Mouse (Mus musculus) hindbrain, embryonic 15.5 days (tissue): ENCODE measurements around the gene Slc25a39. TPM values are rescaled to one million over a fixed set of nuclear protein-coding genes. Genes with fewer than 3 reads are reported as not detected.
"Not testable (repeated sequence)": the region's sequence is repeated elsewhere in the genome, so short reads cannot be mapped to it uniquely, and the experiment has no call there.

Experiments used
- ATAC-seq: fragments of 200-750 bp; cut with Nextera tagmentation; 2 replicates; pipeline ENCODE4 v1.8.0; 2017; ENCODE audit warnings: low read depth, moderate number of reproducible peaks, moderate TSS enrichment; ENCODE audit not compliant: low FRiP score
- H3K27ac ChIP-seq: fragments of 300-500 bp; sonication (generic); replicated peaks from 2 replicates; pipeline ENCODE4 v1.5.1; 2015; ENCODE audit warnings: mild to moderate bottlenecking, inconsistent platforms
- H3K27me3 ChIP-seq: fragments of 300-500 bp; sonication (generic); 2 replicates; pipeline ENCODE4 v1.6.1; 2015; ENCODE audit warnings: control low read depth, inconsistent platforms
- H3K36me3 ChIP-seq: fragments of 300-500 bp; sonication (generic); 2 replicates; pipeline ENCODE4 v1.6.1; 2015; ENCODE audit warnings: control low read depth, inconsistent platforms
- H3K4me1 ChIP-seq: fragments of 300-500 bp; sonication (generic); replicated peaks from 2 replicates; pipeline ENCODE4 v1.6.1; 2015; ENCODE audit warnings: control low read depth, inconsistent platforms
- H3K4me2 ChIP-seq: fragments of 300-500 bp; sonication (generic); 2 replicates; pipeline ENCODE4 v1.6.1; 2015; ENCODE audit warnings: moderate library complexity, mild to moderate bottlenecking, inconsistent platforms
- H3K4me3 ChIP-seq: fragments of 300-500 bp; sonication (generic); 2 replicates; pipeline ENCODE4 v1.5.1; 2015; ENCODE audit warnings: mild to moderate bottlenecking, inconsistent platforms
- H3K9ac ChIP-seq: fragments of 300-500 bp; sonication (generic); 2 replicates; pipeline ENCODE4 v1.6.1; 2015; ENCODE audit warnings: inconsistent platforms
- H3K9me3 ChIP-seq: fragments of 300-500 bp; sonication (generic); 2 replicates; pipeline ENCODE4 v1.6.1; 2016; ENCODE audit warnings: control low read depth, inconsistent platforms
- WGBS: fragments of 180-500 bp; shearing (Covaris S2); methylation state at CpG from one replicate; pipeline ENCODE4 v1.1.7; 2015; 5-methylcytosine and 5-hydroxymethylcytosine counted together
- polyA plus RNA-seq: library from polyadenylated mRNA; unstranded; fragments of >200 nt; fragmentation: Nextera tagmentation; extraction: Ambion mirVana; gene quantifications from 2 replicates; pipeline ENCODE4 v1.2.1, GENCODE M21; 2015

Gene Slc25a39
- polyA plus RNA-seq, 1 experiment from 2014 or later = 168 TPM

DNA sequence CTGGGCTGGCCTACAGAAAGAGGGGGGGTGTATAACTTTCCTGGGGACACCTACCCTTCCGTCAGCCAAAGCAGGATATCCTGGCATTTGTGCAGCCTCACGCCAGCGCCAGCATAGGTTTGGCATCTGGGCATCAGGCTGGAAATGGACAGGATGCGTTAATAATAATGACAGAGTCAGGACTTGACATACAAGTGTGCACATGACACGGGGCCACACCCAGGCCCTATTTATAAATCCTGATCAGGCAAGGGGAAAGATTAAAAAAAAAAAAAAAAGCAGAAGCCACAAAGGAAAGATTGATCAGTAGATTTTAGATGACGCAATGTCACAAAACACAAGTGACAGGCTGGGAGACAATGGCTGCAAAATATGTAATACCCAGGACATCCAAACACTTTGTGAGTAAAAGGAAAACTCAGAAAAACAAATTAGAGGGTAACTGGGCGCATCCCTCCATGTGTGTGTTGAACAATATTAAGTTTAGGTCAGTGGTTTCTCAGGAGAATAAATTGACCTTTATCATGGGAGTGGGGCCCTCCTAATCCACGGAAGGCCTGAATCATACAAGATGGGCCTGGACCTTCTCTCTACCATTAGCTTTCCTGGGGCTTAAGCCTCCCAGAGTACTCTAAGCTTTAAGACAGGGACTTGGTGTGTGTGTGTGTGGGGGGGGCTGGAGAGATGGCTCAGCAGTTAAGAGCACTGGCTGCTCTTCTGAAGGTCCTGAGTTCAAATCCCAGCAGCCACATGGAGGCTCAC lies 18.0 kb upstream of the Slc25a39 start:
- no peak for ATAC-seq
- H3K4me1 ChIP-seq = peaks cover 9% of the 10 kb centered on the region
- 87% methylated on average over 8 of the region's 8 CpGs for WGBS
- H3K36me3 ChIP-seq = no peaks in the 10 kb centered on the region
- H3K4me3 ChIP-seq = no peak overlapping the region
- no peak overlapping the region for H3K27ac ChIP-seq
- no peaks in the 10 kb centered on the region for H3K9me3 ChIP-seq
- no peak overlapping the region for H3K4me2 ChIP-seq
- H3K9ac ChIP-seq = no peak overlapping the region
- H3K27me3 ChIP-seq = no peaks in the 10 kb centered on the region

DNA sequence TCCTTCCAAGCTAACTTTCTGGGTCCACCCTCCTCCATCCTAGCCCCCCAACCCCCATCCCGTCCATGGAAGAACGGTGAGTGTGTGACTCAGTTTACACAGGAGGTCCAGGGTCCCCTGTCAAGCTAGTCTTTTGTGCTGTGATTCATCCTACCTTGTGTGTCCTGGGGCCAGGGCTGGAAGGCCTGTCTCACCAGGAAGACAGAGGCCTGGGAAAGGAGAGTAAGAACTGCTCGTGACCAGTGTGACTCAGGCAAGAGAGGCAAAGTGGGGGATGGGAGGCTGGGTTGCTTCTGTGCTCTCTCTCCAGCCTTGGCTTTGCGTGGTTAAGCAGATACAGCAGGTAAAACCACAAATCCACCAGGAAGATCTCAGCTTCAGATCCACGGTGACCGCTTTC lies 16.9 kb upstream of the Slc25a39 start:
- H3K9me3 ChIP-seq = no peaks in the 10 kb centered on the region
- no peak for ATAC-seq
- peaks cover 3% of the 10 kb centered on the region for H3K4me1 ChIP-seq
- no peak overlapping the region for H3K27ac ChIP-seq
- no peak overlapping the region for H3K4me2 ChIP-seq
- no peak overlapping the region for H3K4me3 ChIP-seq
- 83% methylated on average over 6 of the region's 6 CpGs for WGBS
- no peaks in the 10 kb centered on the region for H3K27me3 ChIP-seq
- H3K36me3 ChIP-seq = no peaks in the 10 kb centered on the region
- H3K9ac ChIP-seq = no peak overlapping the region

DNA sequence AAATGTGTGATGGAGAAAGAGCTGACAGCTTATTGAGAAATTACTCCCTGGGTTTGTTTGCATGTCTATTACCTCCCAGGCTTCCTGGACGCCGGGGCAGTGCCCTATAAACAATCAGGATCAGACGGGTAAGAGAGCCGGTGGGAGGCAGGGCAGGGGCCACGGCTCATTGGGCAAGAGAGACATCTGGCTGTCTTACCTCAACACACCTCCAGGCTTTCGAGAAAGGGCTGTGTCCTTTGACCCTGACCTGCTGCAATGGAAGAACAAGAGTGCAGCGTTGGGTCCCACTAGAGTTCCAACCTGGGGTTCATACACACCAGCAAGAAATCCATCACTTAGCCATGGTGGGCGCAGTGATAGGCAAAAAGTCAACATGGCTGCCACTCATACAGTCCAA lies 13.8 kb upstream of the Slc25a39 start:
- Histone ChIP-seq H3K27ac (no peak overlapping the region), H3K9me3 (no peaks in the 10 kb centered on the region), H3K4me3 (no peak overlapping the region), H3K4me2 (no peak overlapping the region), H3K4me1 (no peaks in the 10 kb centered on the region), H3K9ac (no peak overlapping the region), H3K27me3 (no peaks in the 10 kb centered on the region), H3K36me3 (no peaks in the 10 kb centered on the region)
- no peak for ATAC-seq
- WGBS = 69% methylated on average over 8 of the region's 8 CpGs

DNA sequence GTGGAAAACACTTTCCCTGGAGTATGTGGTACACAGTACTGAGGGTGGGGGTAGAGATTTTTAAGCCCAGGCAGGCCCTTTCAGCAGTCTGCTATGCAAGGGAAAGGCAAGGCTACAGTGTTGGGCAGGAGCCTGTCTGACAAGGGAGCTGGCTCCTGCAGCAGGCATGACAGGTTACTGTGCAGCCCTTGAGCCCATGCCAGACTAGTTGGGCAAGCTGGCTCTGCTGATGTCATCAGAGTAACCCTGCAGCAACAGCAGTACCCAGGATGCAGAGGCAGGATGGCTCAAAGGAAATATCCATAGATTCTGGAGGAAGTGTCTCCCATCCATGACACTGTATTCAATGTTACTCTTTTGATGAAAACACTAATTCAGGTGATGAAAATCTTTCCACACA lies 11.1 kb upstream of the Slc25a39 start:
- no peak overlapping the region for H3K9ac ChIP-seq
- no peaks in the 10 kb centered on the region for H3K9me3 ChIP-seq
- H3K4me1 ChIP-seq = no peaks in the 10 kb centered on the region
- no peak overlapping the region for H3K4me2 ChIP-seq
- no peak overlapping the region for H3K4me3 ChIP-seq
- H3K27me3 ChIP-seq = no peaks in the 10 kb centered on the region
- H3K36me3 ChIP-seq = no peaks in the 10 kb centered on the region
- no peak for ATAC-seq
- H3K27ac ChIP-seq = no peak overlapping the region

DNA sequence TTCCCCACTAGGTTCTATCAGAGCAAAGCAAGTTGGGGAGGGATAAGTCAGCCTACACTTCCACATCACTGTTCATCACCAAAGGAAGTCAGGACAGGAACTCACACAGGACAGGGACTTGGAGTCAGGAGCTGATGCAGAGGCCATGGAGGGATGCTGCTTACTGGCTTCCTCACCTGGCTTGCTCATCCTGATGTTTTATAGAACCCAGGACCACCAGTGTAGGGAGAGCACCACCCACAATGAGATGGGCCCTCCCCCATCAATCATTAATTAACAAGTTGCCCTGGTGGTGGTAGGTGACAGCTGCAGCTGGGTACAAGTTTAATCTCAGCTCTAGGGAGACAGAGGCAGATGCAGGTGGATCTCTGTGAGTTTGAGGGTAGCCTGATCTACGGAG lies 9.4 kb upstream of the Slc25a39 start:
- Histone ChIP-seq H3K36me3 (no peaks in the 10 kb centered on the region), H3K4me2 (no peak overlapping the region), H3K9ac (no peak overlapping the region), H3K4me3 (no peak overlapping the region), H3K27me3 (no peaks in the 10 kb centered on the region), H3K9me3 (no peaks in the 10 kb centered on the region), H3K27ac (no peak overlapping the region), H3K4me1 (no peaks in the 10 kb centered on the region)
- 79% methylated on average over 1 of the region's 1 CpGs for WGBS
- ATAC-seq = no peak

DNA sequence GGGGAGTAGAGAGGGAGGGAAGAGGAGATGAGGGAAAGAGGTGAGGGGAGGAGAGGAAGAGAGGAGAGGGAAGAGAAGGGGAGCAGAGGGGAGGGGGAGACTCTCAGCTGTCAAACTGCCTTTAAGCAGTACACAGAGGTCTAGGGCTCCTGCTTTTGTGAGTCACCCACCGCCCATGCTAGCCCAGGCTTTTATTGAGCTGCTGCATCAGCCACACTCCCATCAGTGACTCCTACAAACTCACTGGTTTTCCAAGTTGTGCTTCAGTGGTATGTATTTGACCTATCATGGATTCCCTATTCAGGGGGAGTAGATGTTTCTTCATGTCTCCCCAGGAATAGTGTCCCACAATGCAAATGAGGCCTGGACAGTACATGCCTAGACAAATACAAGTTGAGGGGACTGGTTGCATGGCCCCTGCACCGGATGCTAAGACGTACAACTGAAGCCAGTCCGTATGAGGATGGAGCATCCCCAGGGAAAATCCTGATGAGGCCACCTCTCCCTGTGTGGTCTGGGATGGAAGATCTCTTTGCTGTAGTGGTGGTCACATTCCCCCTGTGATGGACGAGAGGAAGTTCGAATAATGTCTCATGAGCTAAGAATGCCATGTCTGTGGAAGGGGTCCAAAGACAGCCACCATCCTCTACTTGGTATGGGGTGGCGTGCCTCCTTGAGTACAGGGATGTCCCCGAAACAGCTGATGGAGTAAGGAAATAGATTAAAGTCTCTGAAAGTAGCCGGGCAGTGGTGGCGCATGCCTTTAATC lies 7.5 kb upstream of the Slc25a39 start:
- Histone ChIP-seq H3K4me2 (no peak overlapping the region), H3K27ac (no peak overlapping the region), H3K36me3 (no peaks in the 10 kb centered on the region), H3K4me3 (no peak overlapping the region), H3K9ac (no peak overlapping the region), H3K27me3 (no peaks in the 10 kb centered on the region), H3K9me3 (no peaks in the 10 kb centered on the region), H3K4me1 (no peaks in the 10 kb centered on the region)
- 72% methylated on average over 10 of the region's 10 CpGs for WGBS
- no peak for ATAC-seq

DNA sequence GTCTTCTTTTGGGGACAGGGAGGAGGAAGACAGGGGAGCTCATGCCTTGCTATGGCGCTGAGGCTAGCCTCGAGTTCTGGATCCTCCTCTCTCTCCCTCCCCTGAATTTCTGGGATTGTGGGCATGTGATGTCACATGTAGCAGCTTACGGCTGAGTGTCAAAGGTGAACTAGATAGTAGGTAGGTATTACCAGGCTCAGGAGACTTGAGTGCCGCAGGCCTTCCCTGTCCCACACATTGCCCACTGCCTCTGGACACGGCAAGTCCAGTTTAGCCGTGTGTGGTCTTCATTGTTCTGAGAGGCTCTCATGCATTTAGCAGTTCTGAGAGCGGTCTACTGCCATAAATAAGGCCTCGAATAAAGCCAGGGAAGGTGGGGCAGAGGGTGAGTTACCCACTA lies 5.3 kb upstream of the Slc25a39 start:
- no peaks in the 10 kb centered on the region for H3K36me3 ChIP-seq
- no peak overlapping the region for H3K4me2 ChIP-seq
- no peak overlapping the region for H3K4me3 ChIP-seq
- ATAC-seq = no peak
- no peak overlapping the region for H3K9ac ChIP-seq
- no peaks in the 10 kb centered on the region for H3K9me3 ChIP-seq
- H3K27ac ChIP-seq = no peak overlapping the region
- 79% methylated on average over 8 of the region's 8 CpGs for WGBS
- no peaks in the 10 kb centered on the region for H3K27me3 ChIP-seq
- peaks cover 7% of the 10 kb centered on the region for H3K4me1 ChIP-seq

DNA sequence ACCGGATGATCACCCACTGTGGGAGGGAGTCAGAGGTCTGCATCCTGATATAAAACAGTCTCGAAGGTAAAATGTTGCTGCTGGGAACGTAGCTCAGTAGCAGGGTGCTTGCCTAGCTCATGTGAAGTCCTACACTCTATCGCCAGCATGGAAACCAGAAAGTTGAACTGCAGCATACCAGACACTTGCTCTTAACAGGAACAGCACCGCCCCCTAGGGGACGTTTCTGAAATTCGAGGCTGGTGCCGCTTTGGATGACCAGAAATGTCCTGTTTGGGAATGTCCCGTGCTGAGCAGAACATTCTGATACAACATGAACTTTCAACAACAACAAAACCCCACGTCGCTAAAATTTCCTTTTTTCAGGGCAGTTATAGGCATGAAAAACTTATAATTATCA lies 4.0 kb upstream of the Slc25a39 start:
- WGBS = 6% methylated on average over 11 of the region's 11 CpGs
- no peak overlapping the region for H3K27ac ChIP-seq
- H3K9me3 ChIP-seq = no peaks in the 10 kb centered on the region
- no peak overlapping the region for H3K9ac ChIP-seq
- ATAC-seq = no peak
- H3K4me3 ChIP-seq = no peak overlapping the region
- no peak overlapping the region for H3K4me2 ChIP-seq
- peaks cover 13% of the 10 kb centered on the region for H3K4me1 ChIP-seq
- H3K27me3 ChIP-seq = no peaks in the 10 kb centered on the region
- H3K36me3 ChIP-seq = no peaks in the 10 kb centered on the region

DNA sequence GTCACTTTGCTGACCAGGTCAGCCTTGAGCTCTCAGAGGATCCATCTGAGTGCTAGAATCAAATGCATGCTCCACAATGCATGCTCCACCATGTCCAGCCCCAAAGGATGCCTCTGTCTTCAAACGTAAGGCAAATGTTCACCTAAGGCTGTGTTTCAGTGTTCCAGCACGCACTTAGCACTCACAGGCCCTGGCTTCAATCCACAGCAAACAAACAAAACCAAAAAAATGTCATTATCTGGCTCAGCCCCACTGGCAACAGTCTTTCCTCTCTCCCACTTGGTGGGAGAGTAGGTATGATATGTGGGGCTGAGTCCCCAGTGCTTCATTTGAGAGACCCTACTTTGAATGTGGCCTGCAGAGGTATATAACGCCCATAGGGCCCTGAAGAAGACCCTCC lies 3.3 kb upstream of the Slc25a39 start:
- H3K4me1 ChIP-seq = peaks cover 20% of the 10 kb centered on the region
- no peaks in the 10 kb centered on the region for H3K27me3 ChIP-seq
- no peaks in the 10 kb centered on the region for H3K9me3 ChIP-seq
- no peak for ATAC-seq
- H3K4me2 ChIP-seq = no peak overlapping the region
- WGBS = 71% methylated on average over 3 of the region's 3 CpGs
- H3K4me3 ChIP-seq = no peak overlapping the region
- no peak overlapping the region for H3K27ac ChIP-seq
- H3K36me3 ChIP-seq = no peaks in the 10 kb centered on the region
- H3K9ac ChIP-seq = no peak overlapping the region

DNA sequence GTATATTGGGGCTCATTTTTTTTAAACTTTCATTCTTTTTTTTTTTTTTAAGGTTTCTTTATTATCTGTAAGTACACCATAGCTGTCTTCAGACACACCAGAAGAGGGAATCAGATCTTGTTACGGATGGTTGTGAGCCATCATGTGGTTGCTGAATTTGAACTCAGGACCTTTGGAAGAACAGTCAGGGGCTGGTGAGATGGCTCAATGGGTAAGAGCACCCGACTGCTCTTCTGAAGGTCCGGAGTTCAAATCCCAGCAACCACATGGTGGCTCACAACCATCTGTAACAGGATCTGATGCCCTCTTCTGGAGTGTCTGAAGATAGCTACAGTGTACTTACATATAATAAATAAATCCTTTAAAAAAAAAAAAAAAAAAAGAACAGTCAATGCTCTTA lies 2.6 kb upstream of the Slc25a39 start:
- H3K4me1 ChIP-seq = peaks cover 27% of the 10 kb centered on the region
- H3K9me3 ChIP-seq, H3K4me2 ChIP-seq, H3K4me3 ChIP-seq, H3K36me3 ChIP-seq, ATAC-seq, H3K27me3 ChIP-seq, H3K27ac ChIP-seq, H3K9ac ChIP-seq: not testable (repeated sequence)
- 93% methylated on average over 3 of the region's 3 CpGs for WGBS

DNA sequence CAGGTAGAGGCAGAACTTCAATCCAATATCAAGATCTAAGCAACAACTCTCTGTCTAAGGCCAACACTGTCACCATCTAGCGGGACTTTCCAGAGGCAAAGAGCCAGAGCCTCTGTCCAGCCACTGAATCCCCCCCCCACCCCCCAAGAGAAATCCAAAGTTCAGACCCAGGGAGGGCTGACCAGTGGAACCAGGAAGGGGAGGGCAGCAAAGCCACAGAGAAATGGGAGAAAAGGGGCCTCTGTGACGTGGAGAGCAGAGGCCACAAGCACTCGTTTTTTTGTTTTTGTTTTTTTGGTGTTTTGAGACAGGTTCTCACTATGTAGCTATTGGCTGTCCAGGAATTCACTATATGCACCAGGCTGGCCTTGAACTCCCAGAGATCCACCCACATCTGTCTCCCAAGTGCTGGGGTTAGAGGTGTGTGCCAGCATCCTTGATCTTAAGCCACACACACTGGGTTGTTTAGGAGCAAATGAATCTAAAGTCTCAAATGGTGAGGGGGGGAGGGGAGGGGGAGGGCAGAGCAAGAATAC lies 2.1 kb upstream of the Slc25a39 start:
- no peak for ATAC-seq
- Histone ChIP-seq H3K4me1 (peaks cover 31% of the 10 kb centered on the region), H3K4me3 (no peak overlapping the region), H3K9ac (no peak overlapping the region), H3K36me3 (no peaks in the 10 kb centered on the region), H3K9me3 (no peaks in the 10 kb centered on the region), H3K27me3 (no peaks in the 10 kb centered on the region), H3K27ac (no peak overlapping the region), H3K4me2 (no peak overlapping the region)
- 78% methylated on average over 3 of the region's 3 CpGs for WGBS

DNA sequence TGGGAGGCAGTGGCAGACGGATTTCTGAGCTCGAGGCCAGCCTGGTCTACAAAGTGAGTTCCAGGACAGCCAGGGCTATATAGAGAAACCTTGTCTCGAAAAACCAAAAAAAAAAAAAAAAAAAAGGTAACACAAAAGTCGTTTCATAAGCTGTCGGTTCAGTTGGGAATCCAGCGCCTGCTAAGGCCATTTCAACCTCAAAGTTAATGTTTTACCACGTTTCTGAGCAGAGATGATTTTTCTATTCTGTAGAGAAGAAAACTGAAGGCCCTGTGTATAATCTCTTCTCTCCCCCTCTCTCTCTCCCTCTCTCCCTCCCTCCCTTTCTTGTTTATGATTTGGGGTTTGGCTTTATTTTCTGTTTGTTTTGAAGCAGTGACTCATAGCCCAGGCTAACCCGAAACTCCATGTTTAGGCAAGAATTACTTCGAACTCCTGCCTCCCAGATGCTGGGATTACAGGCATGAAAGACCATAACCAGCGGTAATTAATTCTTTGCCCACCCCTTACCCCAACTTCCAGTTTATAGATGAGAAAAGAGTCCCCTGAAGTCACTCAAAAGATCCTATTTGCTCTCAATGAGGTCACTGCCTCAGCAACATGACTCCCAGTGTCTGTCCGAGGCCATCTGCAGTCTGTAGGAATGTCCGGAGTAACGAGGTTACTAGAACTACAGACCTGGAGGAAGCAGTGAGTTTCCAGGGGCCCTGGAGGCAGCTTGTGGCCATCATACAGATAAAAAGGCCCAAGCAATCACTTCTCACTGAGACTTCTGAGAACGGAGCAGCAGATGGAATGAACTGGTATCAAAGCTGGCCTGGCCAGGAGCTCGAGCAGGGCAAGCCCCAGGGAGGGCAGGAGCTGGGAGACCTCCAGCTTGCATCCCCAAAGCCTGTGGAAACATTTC lies 1.4 kb upstream of the Slc25a39 start:
- ATAC-seq = no peak
- Histone ChIP-seq H3K4me1 (peaks cover 38% of the 10 kb centered on the region), H3K4me2 (peak overlapping the region; percentile 82), H3K27ac (peak overlapping the region; percentile 85), H3K36me3 (peaks cover 2% of the 10 kb centered on the region; the same call in 1 of the 2 replicates), H3K27me3 (no peaks in the 10 kb centered on the region), H3K4me3 (peak overlapping the region; percentile 66), H3K9me3 (no peaks in the 10 kb centered on the region), H3K9ac (no peak overlapping the region)
- 46% methylated on average over 15 of the region's 15 CpGs for WGBS
